Mouse (Mus musculus) megakaryocyte, embryonic 14.5 days (primary cell): Measurements from ENCODE around the gene Zcchc10. TPM values are rescaled to one million over a fixed set of nuclear protein-coding genes. Genes with fewer than 3 reads are reported as not detected.
A peak's percentile ranks its signal among the peaks of the same experiment; 100 is the strongest.
"Not testable (repeated sequence)": the region's sequence is repeated elsewhere in the genome, so short reads cannot be mapped to it uniquely, and the experiment has no call there.

ENCODE experiments used
- H3K27me3 ChIP-seq: replicated peaks from 2 replicates; pipeline ENCODE3; 2012; ENCODE audit warnings: inconsistent platforms
- H3K36me3 ChIP-seq: replicated peaks from 2 replicates; pipeline ENCODE3; 2012; ENCODE audit warnings: low read length, inconsistent platforms, mixed read lengths
- H3K4me1 ChIP-seq: 2 replicates; pipeline ENCODE4 v1.6.1; 2012; ENCODE audit warnings: inconsistent platforms
- H3K4me3 ChIP-seq: replicated peaks from 2 replicates; pipeline ENCODE3; 2012; ENCODE audit warnings: moderate library complexity, mild to moderate bottlenecking, inconsistent platforms
- H3K9me3 ChIP-seq: 2 replicates; pipeline ENCODE4 v1.6.1; 2012; ENCODE audit warnings: inconsistent platforms
- FLI1 ChIP-seq: IDR thresholded peaks from 2 replicates; pipeline ENCODE4 v1.6.1; 2012; ENCODE audit warnings: low read length, inconsistent platforms, mixed read lengths
- GATA1 ChIP-seq: IDR thresholded peaks from 3 replicates; pipeline ENCODE4 v1.6.1; 2012; ENCODE audit warnings: mixed read lengths, low read length, inconsistent platforms, borderline replicate concordance
- polyA plus RNA-seq: library from polyadenylated mRNA; stranded (reverse); fragments of >175 nt; gene quantifications from 2 replicates; pipeline ENCODE4 v1.2.3, GENCODE M21; 2012; ENCODE audit warnings: low replicate concordance; ENCODE audit not compliant: insufficient read depth

The Zcchc10 gene
- polyA plus RNA-seq, 1 experiment: 1.5 TPM

- Histone ChIP-seq H3K4me3 (peak within 1 kb of the TSS; percentile 97), H3K4me1 (peaks cover 46% of the 10 kb centered on the region)
- TF ChIP-seq FLI1 (peak; percentile 87), GATA1 (no peak)
These were observed 23.9 kb upstream of the Zcchc10 start, which contains the start of gene Hspa4 for GRCm38 (mm10) chr11:53300330-53301166. Hspa4 (minus strand) TSS chr11:53300457.

GRCm38 (mm10) chr11:53301167-53301515 lies 23.3 kb upstream of the Zcchc10 start:
- Histone ChIP-seq H3K9me3 (no peaks in the 10 kb centered on the region), H3K4me3 (peak overlapping the region; percentile 97), H3K36me3 (peaks cover 20% of the 10 kb centered on the region), H3K27me3 (no peaks in the 10 kb centered on the region), H3K4me1 (peaks cover 45% of the 10 kb centered on the region)
- TF ChIP-seq FLI1 (no peak), GATA1 (no peak)

More at GRCm38 (mm10) chr11:53300330-53301166, 23.9 kb upstream of the Zcchc10 start, which contains the start of gene Hspa4:
- peaks cover 21% of the 10 kb centered on the region for H3K36me3 ChIP-seq
- no peaks in the 10 kb centered on the region for H3K9me3 ChIP-seq
- H3K27me3 ChIP-seq: no peaks in the 10 kb centered on the region

- Histone ChIP-seq H3K9me3 (no peaks in the 10 kb centered on the region), H3K36me3 (no peaks in the 10 kb centered on the region), H3K4me3 (no peak overlapping the region), H3K27me3 (no peaks in the 10 kb centered on the region), H3K4me1 (peaks cover 43% of the 10 kb centered on the region)
- no peak for TF ChIP-seq GATA1
- TF ChIP-seq FLI1: no peak
These were observed 20.2 kb upstream of the Zcchc10 start for GRCm38 (mm10) chr11:53304044-53304840.

GRCm38 (mm10) chr11:53306965-53307364 lies 17.5 kb upstream of the Zcchc10 start:
- no peaks in the 10 kb centered on the region for H3K36me3 ChIP-seq
- no peaks in the 10 kb centered on the region for H3K27me3 ChIP-seq
- H3K4me1 ChIP-seq: peaks cover 42% of the 10 kb centered on the region
- no peak overlapping the region for H3K4me3 ChIP-seq
- TF ChIP-seq FLI1 (no peak), GATA1 (no peak)
- H3K9me3 ChIP-seq: no peaks in the 10 kb centered on the region

- H3K4me1 ChIP-seq: peaks cover 44% of the 10 kb centered on the region
- no peaks in the 10 kb centered on the region for H3K9me3 ChIP-seq
- no peaks in the 10 kb centered on the region for H3K36me3 ChIP-seq
- no peaks in the 10 kb centered on the region for H3K27me3 ChIP-seq
- peak overlapping the region; percentile 9 for H3K4me3 ChIP-seq
- no peak for TF ChIP-seq GATA1
- no peak for TF ChIP-seq FLI1
These were observed 16.9 kb upstream of the Zcchc10 start for GRCm38 (mm10) chr11:53307558-53308065.

GRCm38 (mm10) chr11:53308251-53308864 lies 16.1 kb upstream of the Zcchc10 start:
- Histone ChIP-seq H3K27me3 (no peaks in the 10 kb centered on the region), H3K36me3 (no peaks in the 10 kb centered on the region), H3K9me3 (no peaks in the 10 kb centered on the region), H3K4me1 (peaks cover 46% of the 10 kb centered on the region), H3K4me3 (peak overlapping the region; percentile 9)
- no peak for TF ChIP-seq FLI1
- TF ChIP-seq GATA1: no peak

GRCm38 (mm10) chr11:53308884-53309310 lies 15.6 kb upstream of the Zcchc10 start:
- H3K4me1 ChIP-seq: peaks cover 46% of the 10 kb centered on the region
- no peaks in the 10 kb centered on the region for H3K9me3 ChIP-seq
- no peaks in the 10 kb centered on the region for H3K36me3 ChIP-seq
- no peak overlapping the region for H3K4me3 ChIP-seq
- H3K27me3 ChIP-seq: no peaks in the 10 kb centered on the region
- TF ChIP-seq FLI1: no peak
- TF ChIP-seq GATA1: no peak

- Histone ChIP-seq H3K36me3 (no peaks in the 10 kb centered on the region), H3K27me3 (no peaks in the 10 kb centered on the region), H3K4me3 (no peak overlapping the region), H3K4me1 (peaks cover 68% of the 10 kb centered on the region), H3K9me3 (no peaks in the 10 kb centered on the region)
- TF ChIP-seq GATA1: no peak
- TF ChIP-seq FLI1: no peak
These were observed 13.1 kb upstream of the Zcchc10 start for GRCm38 (mm10) chr11:53311385-53311784.

- H3K4me1 ChIP-seq: peaks cover 69% of the 10 kb centered on the region
- H3K27me3 ChIP-seq, H3K4me3 ChIP-seq, H3K36me3 ChIP-seq, H3K9me3 ChIP-seq: not testable (repeated sequence)
These were observed 11.7 kb upstream of the Zcchc10 start for GRCm38 (mm10) chr11:53312823-53313222.

- no peaks in the 10 kb centered on the region for H3K9me3 ChIP-seq
- TF ChIP-seq FLI1: no peak
- TF ChIP-seq GATA1: no peak
- no peaks in the 10 kb centered on the region for H3K27me3 ChIP-seq
These were observed 9.7 kb upstream of the Zcchc10 start for GRCm38 (mm10) chr11:53314770-53315173.

More at GRCm38 (mm10) chr11:53314770-53315173, 9.7 kb upstream of the Zcchc10 start:
- peak overlapping the region; percentile 56 for H3K4me3 ChIP-seq
- peaks cover 60% of the 10 kb centered on the region for H3K4me1 ChIP-seq
- no peaks in the 10 kb centered on the region for H3K36me3 ChIP-seq
